Mouse (Mus musculus): ENCODE measurements around the gene Ncr1.

GRCm38 (mm10) chr7:4337509-4337908 is at the start of gene Ncr1:
- TF ChIP-seq GATA1 (IDR thresholded peaks at IDR 0.05; ENCODE audit: low read length) (no peak), TAL1 (IDR thresholded peaks at IDR 0.05; ENCODE audit: low read length) (no peak)
